Mouse (Mus musculus) kidney, postnatal 4 days (tissue): ENCODE measurements around the gene Pvalb.

Experiments
- DNase-seq, 2 experiments: peaks; one replicate each; pipeline ENCODE4 v3.0.0; 2021; ENCODE audit warnings: mixed read lengths in 2 of 2

The Pvalb gene

GRCm38 (mm10) chr15:78195096-78195880 lies 10.9 kb downstream of the Pvalb start:
- no peak for DNase-seq

GRCm38 (mm10) chr15:78194320-78194719 lies 11.9 kb downstream of the Pvalb start:
- no peak for DNase-seq

DNA sequence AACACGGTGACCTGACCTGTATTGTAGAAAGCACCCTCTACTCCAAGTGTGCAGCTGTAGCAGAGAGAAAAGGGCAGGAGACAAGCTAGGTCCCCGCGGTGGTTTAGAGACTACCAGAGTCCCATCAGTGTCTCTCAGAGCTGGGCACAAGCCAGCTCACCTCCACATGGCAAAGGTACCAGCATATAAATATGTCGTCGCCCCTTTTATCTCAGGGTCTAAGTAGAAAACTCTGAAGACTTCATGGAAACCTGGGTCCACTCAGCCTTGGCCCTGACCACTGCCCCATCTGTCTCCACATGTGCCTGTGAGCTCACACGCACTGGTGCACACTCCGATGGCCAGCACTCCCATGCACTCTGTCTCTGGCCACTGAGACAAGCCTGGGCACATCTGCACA lies 16.6 kb downstream of the Pvalb start:
- no peak for DNase-seq

DNA sequence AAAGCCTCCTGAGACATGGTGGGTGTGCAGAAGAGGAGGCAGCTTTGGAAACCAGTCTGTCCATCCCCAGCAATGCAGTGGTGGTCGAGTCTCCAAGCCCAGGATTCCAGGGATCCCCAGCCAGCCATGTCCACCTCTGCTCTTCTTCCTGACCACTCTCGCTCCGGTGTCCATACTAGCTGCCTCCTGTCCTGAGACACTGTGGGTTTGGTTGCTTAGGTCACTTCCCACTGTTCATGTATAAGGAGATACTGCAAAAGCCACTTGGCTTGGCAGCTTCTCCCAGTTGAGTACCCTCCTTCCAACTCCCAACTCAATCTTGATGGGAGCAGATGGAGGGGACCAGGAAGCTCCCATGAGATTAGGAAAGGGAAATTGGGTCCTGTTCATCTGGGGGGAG lies 17.7 kb downstream of the Pvalb start:
- no peak for DNase-seq

DNA sequence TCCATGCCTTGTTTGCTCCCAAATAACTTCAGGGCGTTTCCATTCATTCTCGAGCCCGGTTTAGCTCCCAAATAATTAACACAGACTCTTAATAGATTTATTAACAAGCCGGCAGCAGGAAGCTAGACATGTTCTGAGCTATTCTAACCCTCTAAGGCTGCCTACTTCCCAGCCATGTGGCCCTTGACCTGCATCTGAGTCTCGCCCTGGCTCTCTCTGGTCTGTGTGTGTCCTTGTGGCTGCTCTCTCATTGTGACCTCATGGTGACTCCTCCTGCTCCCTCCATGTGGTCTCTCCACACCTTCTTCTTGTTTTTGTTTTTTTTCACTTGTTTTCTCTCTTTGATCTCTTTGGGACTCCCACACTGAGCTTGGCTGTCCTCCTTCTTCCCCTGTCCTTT lies 19.3 kb downstream of the Pvalb start:
- DNase-seq = no peak

DNA sequence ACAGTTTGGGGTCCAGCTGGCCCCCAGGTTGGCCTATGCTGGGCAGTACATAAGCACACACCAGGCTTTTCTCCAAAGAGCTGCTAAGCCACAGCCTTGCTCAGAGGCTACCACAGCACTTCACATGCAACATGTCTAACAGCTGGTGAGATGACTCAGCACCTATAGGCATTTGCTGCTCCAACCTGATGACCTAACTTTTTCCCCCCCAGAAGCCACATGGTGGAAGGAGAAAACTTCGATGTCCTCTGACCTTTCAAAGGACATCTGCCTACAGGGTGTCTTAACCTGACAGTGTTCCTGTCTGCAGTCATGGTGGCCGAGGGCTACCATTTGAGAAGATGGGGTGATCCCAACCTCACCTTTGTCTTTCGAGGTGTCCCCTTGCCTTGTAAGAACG lies 20.6 kb downstream of the Pvalb start:
- DNase-seq = no peak

- peak; percentile 68 to 71 for DNase-seq
These were observed 21.3 kb downstream of the Pvalb start for GRCm38 (mm10) chr15:78184855-78185254.

DNA sequence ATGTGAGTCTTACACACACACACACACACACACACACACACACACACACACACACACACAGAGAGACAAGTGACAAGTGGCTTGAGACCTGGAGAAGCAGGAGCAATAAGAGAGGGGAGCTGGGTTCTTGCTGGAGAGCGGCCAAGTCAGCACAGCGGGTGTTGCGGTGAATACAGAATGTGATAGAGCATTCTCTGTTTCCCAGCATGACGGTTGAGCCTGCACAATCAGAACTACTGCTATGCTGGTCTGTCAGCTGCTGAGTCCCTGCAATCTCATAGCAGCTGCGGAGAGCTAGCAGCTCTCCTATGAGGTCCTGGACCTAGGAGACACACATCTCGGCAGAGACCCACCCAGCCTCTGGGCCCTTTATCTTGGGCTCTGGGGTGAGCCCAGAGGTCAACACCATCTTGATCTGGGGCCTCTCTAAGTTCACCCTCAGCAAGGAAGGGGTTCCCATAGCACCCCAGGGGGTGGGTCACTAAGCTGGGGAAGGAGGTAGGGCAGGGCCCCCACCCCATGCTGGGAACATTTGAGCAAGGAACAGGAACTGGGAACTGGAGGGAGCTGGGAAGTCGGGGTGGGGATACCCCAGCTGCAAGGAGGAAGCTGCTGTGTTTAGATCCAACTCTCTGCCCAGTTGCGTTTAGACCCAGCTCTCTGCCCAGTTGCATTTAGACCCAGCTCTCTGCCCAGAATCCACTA lies 24.3 kb downstream of the Pvalb start:
- DNase-seq = peak in 1 of 2 experiments; percentile 10

DNA sequence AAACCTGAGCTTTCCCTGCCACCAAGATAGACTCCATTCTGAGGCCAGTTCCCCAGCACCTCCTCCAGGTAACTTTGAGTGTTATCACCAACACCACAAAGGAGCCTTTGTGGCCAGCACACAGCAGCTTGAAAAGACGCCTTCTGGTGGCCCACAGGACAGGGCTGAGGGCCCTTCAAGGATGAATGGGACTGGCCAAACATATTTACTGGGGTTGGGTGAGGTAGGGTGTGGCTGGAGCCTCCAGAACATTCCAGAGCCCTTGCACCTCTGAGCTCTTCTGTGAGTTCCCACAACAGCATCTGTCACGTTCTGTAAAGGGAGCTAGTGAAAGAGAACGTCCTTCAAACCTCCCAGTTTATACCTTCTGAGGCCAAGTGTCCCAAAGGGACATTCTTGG lies 26.4 kb downstream of the Pvalb start:
- DNase-seq = no peak

DNA sequence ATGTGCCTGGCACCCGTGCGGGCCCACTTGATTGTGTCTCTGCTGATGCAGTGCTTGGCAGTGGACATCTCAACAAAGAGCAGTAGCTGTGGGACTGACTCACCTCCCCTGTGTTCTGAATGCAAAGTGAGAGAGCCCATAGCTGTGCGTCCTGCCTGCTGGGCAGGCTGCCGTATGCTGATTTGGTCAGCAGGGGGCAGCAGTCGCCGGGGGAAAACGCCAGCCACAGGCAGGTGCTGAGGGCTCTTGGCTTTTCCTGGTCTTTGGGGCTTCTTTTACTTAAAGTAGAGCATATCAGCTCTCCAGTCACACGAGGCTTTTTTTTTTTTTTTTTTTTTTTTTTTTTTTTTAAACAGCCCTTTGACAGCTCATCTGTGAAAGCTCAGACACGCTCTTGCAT lies 27.8 kb downstream of the Pvalb start:
- DNase-seq = peak; percentile 86 to 87

DNA sequence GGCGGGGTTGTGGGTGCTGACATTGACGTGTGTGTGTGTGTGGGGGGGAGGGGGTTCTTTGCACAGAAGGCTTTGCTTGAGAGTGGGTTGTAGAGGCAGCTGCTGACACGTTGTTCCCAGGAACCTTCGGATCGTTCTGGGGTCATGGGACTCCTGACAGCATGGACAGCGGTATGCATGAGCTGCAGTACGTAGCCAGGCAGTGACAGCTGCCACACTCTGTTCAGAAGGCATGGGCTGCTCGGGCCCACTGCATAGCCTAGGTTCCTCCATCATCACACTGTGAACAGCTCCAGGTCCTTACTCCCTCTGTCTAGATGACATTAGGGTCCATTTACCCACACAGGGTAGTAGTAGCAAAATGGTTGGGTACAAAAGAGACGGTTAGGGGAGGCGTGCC lies 28.9 kb downstream of the Pvalb start:
- no peak for DNase-seq

GRCm38 (mm10) chr15:78174887-78175245 lies 31.3 kb downstream of the Pvalb start:
- no peak for DNase-seq

- DNase-seq = peak; percentile 96 to 98
These were observed 32.0 kb downstream of the Pvalb start, which contains the start of gene Ift27 for GRCm38 (mm10) chr15:78173972-78174886. Gene Ift27 (minus strand): TSS chr15:78174107.

DNA sequence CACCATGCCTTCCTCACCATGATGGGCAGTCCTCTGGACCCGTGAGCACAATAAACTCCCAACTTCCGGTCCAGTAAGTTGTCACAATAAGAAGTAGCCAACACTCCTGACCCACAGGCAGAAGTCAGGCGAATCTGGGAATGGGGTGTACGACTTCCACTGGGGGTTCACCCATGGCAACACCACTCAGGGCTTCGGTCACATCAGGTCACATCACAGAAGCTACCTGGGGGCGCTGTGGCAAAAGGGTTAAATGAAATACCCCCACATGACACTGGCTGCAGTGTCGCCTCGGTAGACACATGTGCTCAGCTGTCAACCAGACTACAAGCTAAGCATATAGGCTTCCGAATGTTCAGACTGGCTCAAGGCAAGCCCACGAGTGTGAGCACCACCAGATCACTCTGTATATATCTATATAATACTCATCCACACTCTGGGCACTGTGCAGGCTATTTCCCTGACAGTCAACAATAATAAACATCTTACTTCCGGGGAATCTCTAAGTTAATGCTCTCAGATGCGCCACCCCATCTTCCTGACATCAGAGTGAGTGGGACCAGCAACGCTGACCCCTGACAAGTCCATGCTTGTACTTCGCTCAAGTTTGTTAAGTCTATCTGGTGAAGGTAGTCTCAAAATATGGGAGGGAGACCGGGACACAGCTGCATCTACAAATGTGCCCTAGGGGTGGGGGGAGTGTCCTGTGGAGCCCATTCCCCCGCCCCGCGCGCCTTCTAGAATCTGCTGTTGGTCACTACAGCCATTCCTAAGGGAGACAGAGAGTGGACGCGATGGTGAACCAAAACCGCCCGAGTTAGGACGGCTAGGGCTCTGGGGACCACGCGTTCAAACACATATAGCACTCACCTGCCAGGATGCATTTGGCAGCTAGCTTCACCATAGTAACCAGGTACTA lies 33.0 kb downstream of the Pvalb start:
- DNase-seq = peak; percentile 36 to 57

GRCm38 (mm10) chr15:78172256-78172898 lies 33.8 kb downstream of the Pvalb start:
- no peak for DNase-seq

- no peak for DNase-seq
These were observed 34.5 kb downstream of the Pvalb start for GRCm38 (mm10) chr15:78171651-78172050.

GRCm38 (mm10) chr15:78170708-78171107 lies 35.5 kb downstream of the Pvalb start:
- no peak for DNase-seq

GRCm38 (mm10) chr15:78169566-78169965 lies 36.6 kb downstream of the Pvalb start:
- no peak for DNase-seq

DNA sequence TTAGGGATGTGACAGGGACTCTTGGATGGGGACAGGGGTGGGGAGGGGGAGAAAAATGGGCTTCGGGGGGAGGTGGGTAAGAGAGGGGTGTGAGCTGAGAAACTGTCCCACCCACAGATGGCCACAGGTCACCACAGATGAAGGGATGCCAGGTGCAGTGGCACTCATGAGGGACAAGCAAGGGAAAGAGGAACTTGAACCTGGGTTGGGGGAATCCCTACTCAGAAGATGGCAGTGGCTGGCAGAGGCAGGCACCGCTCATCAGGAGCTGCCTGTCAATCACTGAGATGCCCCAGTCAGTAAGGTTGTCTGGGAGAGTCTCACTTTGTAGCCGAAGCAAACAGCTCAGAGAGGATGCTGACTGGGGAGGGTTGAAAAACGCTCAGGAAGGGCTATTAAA lies 40.9 kb downstream of the Pvalb start:
- no peak for DNase-seq

DNA sequence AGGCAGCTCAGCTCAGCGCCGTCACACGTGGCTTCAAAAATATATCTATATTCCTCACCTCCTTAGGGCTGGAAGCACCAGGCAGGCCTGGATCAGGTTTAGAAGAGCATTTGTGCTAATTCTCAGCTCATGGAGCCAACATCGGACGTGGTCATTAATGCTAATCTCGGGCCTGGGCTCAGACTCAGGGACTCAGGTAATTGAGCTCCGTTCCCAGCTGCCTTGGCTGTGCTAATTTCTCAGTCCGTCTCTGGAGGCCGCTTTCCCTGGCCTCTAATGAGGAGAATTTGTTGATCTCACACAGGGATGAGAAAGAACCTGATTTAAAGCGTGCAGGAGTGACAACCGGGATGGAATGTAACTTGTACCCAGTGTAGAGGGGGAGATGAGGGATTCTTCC lies 41.7 kb downstream of the Pvalb start:
- no peak for DNase-seq

DNA sequence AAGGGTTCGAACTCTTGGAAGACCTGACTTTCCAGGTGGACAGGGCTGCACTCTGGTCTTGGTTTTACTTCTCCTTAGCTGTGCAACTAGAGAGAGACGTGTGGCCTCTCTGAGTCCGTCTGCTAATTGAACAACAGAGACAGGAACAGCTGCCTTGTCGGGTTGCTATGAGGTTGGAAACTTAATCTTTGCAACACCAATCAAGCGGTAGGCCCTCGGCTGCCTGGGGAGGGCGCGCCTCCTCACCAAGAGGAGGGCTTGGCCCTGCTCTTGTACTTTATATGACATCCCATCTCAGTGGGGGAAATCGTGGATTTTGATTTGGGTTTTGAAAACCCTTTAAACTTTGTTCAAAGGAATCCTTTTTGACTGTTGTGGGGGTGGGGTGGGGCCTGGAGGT lies 44.3 kb downstream of the Pvalb start:
- no peak for DNase-seq

GRCm38 (mm10) chr15:78158335-78158734 lies 47.9 kb downstream of the Pvalb start:
- no peak for DNase-seq
